In genomic region chr7:125552851-125553555, GRCm38 (mm10) we compare ENCODE assay signal across 7 mouse cellular contexts. TPM values are rescaled to one million over a fixed set of nuclear protein-coding genes. Genes with fewer than 3 reads are reported as not detected.
DNase-seq lines count a peak whose midpoint lies in the region; ATAC-seq and TF ChIP-seq lines count a peak whose summit lies in the region.

No protein-coding gene starts in this region.

- H3K9ac ChIP-seq in lung, embryonic 14.5 days, result peak overlapping the region; percentile 69; the same call in 1 of the 2 replicates
- peak overlapping the region; percentile 75 for H3K9ac ChIP-seq in intestine, embryonic 15.5 days
- H3K9ac ChIP-seq in neural tube, embryonic 14.5 days (replicated peaks; ENCODE audit: low read depth, low read length), result no peak overlapping the region

- DNase-seq in lung, embryonic 14.5 days, result no peak
- DNase-seq in lung, adult 18-20 months, result no peak
- DNase-seq in forebrain, embryonic 10.5 days (ENCODE audit: extremely low spot score, low spot score), result no peak
- no peak for DNase-seq in right cerebral cortex, postnatal 4 days
- DNase-seq in urinary bladder, postnatal 4 days (ENCODE audit: low spot score in 2 of 2), result no peak

- H3K27ac ChIP-seq in lung, embryonic 14.5 days (ENCODE audit: low read depth), result no peak overlapping the region
- peak overlapping the region; percentile 76; the same call in 1 of the 2 replicates for H3K27ac ChIP-seq in forebrain, embryonic 10.5 days
- no peak overlapping the region for H3K27ac ChIP-seq in intestine, embryonic 15.5 days
- no peak overlapping the region for H3K27ac ChIP-seq in neural tube, embryonic 14.5 days (ENCODE audit: low read depth, low read length)

- H3K36me3 ChIP-seq in lung, embryonic 14.5 days (ENCODE audit: insufficient read depth), result no peaks in the 10 kb centered on the region
- H3K36me3 ChIP-seq in forebrain, embryonic 10.5 days (replicated peaks), result no peaks in the 10 kb centered on the region
- H3K36me3 ChIP-seq in intestine, embryonic 15.5 days, result no peaks in the 10 kb centered on the region
- no peaks in the 10 kb centered on the region for H3K36me3 ChIP-seq in neural tube, embryonic 14.5 days (ENCODE audit: control insufficient read depth, insufficient read depth, low read length)

- 0 out of 2 replicates have a peak, but pooled peaks cover 4% of the 10 kb centered on the region for H3K4me1 ChIP-seq in lung, embryonic 14.5 days (ENCODE audit: insufficient read depth)
- peaks cover 25% of the 10 kb centered on the region for H3K4me1 ChIP-seq in forebrain, embryonic 10.5 days
- H3K4me1 ChIP-seq in intestine, embryonic 15.5 days (replicated peaks), result peaks cover 40% of the 10 kb centered on the region; the same call in 1 of the 2 replicates
- H3K4me1 ChIP-seq in neural tube, embryonic 14.5 days (ENCODE audit: control insufficient read depth, insufficient read depth, low read length), result peaks cover 4% of the 10 kb centered on the region; the same call in 1 of the 2 replicates

- peak overlapping the region; percentile 85 for H3K4me2 ChIP-seq in lung, embryonic 14.5 days
- H3K4me2 ChIP-seq in intestine, embryonic 15.5 days (replicated peaks), result peak overlapping the region; percentile 86
- peak overlapping the region; percentile 93 for H3K4me2 ChIP-seq in neural tube, embryonic 14.5 days (ENCODE audit: low read depth, low read length)

- H3K4me3 ChIP-seq in lung, embryonic 14.5 days (ENCODE audit: low read depth, low read length), result peak overlapping the region; percentile 59
- peak overlapping the region; percentile 62 for H3K4me3 ChIP-seq in forebrain, embryonic 10.5 days
- peak overlapping the region; percentile 59 for H3K4me3 ChIP-seq in intestine, embryonic 15.5 days (replicated peaks)
- peak overlapping the region; percentile 46 for H3K4me3 ChIP-seq in neural tube, embryonic 14.5 days (ENCODE audit: low read depth, low read length)

- H3K9me3 ChIP-seq in lung, embryonic 14.5 days (ENCODE audit: low read depth, low read length), result no peaks in the 10 kb centered on the region
- H3K9me3 ChIP-seq in forebrain, embryonic 10.5 days, result no peaks in the 10 kb centered on the region
- H3K9me3 ChIP-seq in intestine, embryonic 15.5 days, result no peaks in the 10 kb centered on the region
- no peaks in the 10 kb centered on the region for H3K9me3 ChIP-seq in neural tube, embryonic 14.5 days (ENCODE audit: control insufficient read depth, low read length)

- 0 out of 2 replicates have a peak, but pooled peaks cover 3% of the 10 kb centered on the region for H3K27me3 ChIP-seq in lung, embryonic 14.5 days (ENCODE audit: insufficient read depth, low read length)
- peaks cover 63% of the 10 kb centered on the region for H3K27me3 ChIP-seq in forebrain, embryonic 10.5 days (ENCODE audit: poor library complexity, severe bottlenecking)
- no peaks in the 10 kb centered on the region for H3K27me3 ChIP-seq in intestine, embryonic 15.5 days (replicated peaks)
- H3K27me3 ChIP-seq in neural tube, embryonic 14.5 days (ENCODE audit: control insufficient read depth, insufficient read depth, low read length), result 0 out of 2 replicates have a peak, but pooled peaks cover 2% of the 10 kb centered on the region

- 67% methylated on average over 11 of the region's 11 CpGs for WGBS in lung, embryonic 14.5 days
- 76% methylated on average over 11 of the region's 11 CpGs for WGBS in forebrain, embryonic 10.5 days
- WGBS in intestine, embryonic 15.5 days, result 78% methylated on average over 11 of the region's 11 CpGs
- WGBS in neural tube, embryonic 14.5 days, result 79% methylated on average over 11 of the region's 11 CpGs

- TF ChIP-seq CTCF in lung, embryonic 14.5 days (IDR thresholded peaks at IDR 0.05; ENCODE audit: low read depth), result no peak

- ATAC-seq in lung, embryonic 14.5 days (ENCODE audit: insufficient read depth), result no peak
- no peak for ATAC-seq in intestine, embryonic 15.5 days
- ATAC-seq in neural tube, embryonic 14.5 days (ENCODE audit: low read depth), result no peak

RNA-seq across cellular contexts. Expression of gene Il4ra, which starts 1.1 kb away (rescaled TPM):
- 11.3 and 12.6 TPM in 2 replicates for polyA plus RNA-seq in lung, embryonic 14.5 days (2014; fragmentation: Nextera tagmentation; extraction: Ambion mirVana)
- 2.9 and 4.0 TPM in 2 replicates for polyA plus RNA-seq in forebrain, embryonic 10.5 days (2016; fragmentation: Nextera tagmentation; extraction: Ambion mirVana)
- polyA plus RNA-seq in intestine, embryonic 15.5 days (2015; fragmentation: Nextera tagmentation; extraction: Ambion mirVana), result 10.4 and 11.8 TPM in 2 replicates
- polyA plus RNA-seq in neural tube, embryonic 14.5 days (2014; fragmentation: Nextera tagmentation; extraction: Ambion mirVana), result 2.4 and 5.1 TPM in 2 replicates

RNA-seq across cellular contexts. Expression of gene Il21r, which starts 50.2 kb away (rescaled TPM):
- 0.14 and 0.41 TPM in 2 replicates for polyA plus RNA-seq in lung, embryonic 14.5 days (2014; fragmentation: Nextera tagmentation; extraction: Ambion mirVana)
- polyA plus RNA-seq in forebrain, embryonic 10.5 days (2016; fragmentation: Nextera tagmentation; extraction: Ambion mirVana), result 0.25 and 0.42 TPM in 2 replicates
- 0.32 and 0.52 TPM in 2 replicates for polyA plus RNA-seq in intestine, embryonic 15.5 days (2015; fragmentation: Nextera tagmentation; extraction: Ambion mirVana)
- polyA plus RNA-seq in neural tube, embryonic 14.5 days (2014; fragmentation: Nextera tagmentation; extraction: Ambion mirVana), result 0.50 TPM in 1 of 2 replicates, not detected in the other
